In genomic region chr14:121220723-121221122, GRCm38 (mm10) we compare ENCODE assay signal across 8 mouse cellular contexts.
DNase-seq lines count a peak whose midpoint lies in the region; ATAC-seq lines count a peak whose summit lies in the region.

No protein-coding gene starts in this region.

- no peak overlapping the region for H3K27ac ChIP-seq in neural tube, embryonic 11.5 days (ENCODE audit: low read depth, low read length)

- H3K9ac ChIP-seq in neural tube, embryonic 11.5 days (ENCODE audit: low read length) = no peak overlapping the region

- H3K9me3 ChIP-seq in neural tube, embryonic 11.5 days (ENCODE audit: control insufficient read depth, low read length) = no peaks in the 10 kb centered on the region

- no peaks in the 10 kb centered on the region for H3K4me1 ChIP-seq in neural tube, embryonic 11.5 days (ENCODE audit: control insufficient read depth, insufficient read depth, low read length)

- DNase-seq in left cerebral cortex, postnatal 10 days (ENCODE audit: extremely low spot score in 1 of 2, low spot score in 2 of 2) = peak; percentile 29 to 70
- DNase-seq in left cerebral cortex, adult 9 months (ENCODE audit: low spot score in 2 of 2) = no peak
- DNase-seq in ZHBTc4 (ENCODE audit: low read depth, low spot score) = peak; percentile 63
- peak; percentile 70 to 78 for DNase-seq in cerebellum, postnatal 36 days
- DNase-seq in heart, postnatal 14 days = peak; percentile 74 to 80
- peak; percentile 48 to 56 for DNase-seq in layer of hippocampus, postnatal 36 days
- DNase-seq in neural tube, embryonic 11.5 days (ENCODE audit: low spot score) = peak; percentile 55
- DNase-seq in urinary bladder, postnatal 25 days (ENCODE audit: low spot score) = peak; percentile 67

- ATAC-seq in neural tube, embryonic 11.5 days (ENCODE audit: insufficient read depth, low FRiP score, low TSS enrichment) = no peak

- H3K4me3 ChIP-seq in neural tube, embryonic 11.5 days (ENCODE audit: low read depth, low read length) = no peak overlapping the region

- peaks cover 4% of the 10 kb centered on the region; the same call in 1 of the 2 replicates for H3K36me3 ChIP-seq in neural tube, embryonic 11.5 days (ENCODE audit: control insufficient read depth, insufficient read depth, low read length)

- no peaks in the 10 kb centered on the region for H3K27me3 ChIP-seq in neural tube, embryonic 11.5 days (ENCODE audit: control insufficient read depth, insufficient read depth, low read length)

- H3K4me2 ChIP-seq in neural tube, embryonic 11.5 days (ENCODE audit: low read depth) = no peak overlapping the region

- 93% methylated on average over 5 of the region's 5 CpGs for WGBS in neural tube, embryonic 11.5 days

- intact Hi-C loops in left cerebral cortex, postnatal 10 days (cut with DNase I) = loop anchor here (5.0 kb wide), 1 partner anchor 183 kb away; the partner anchor contains the start of gene Farp1
- intact Hi-C loops in heart, postnatal 14 days (cut with DNase I) = loop anchor here (1.0 to 5.0 kb wide), 3 partner anchors 185 to 388 kb away; partner anchors contain the start of gene Farp1

Comparison
In these comparisons a context has a peak if more than half of its experiments do, and no peak if none do; other contexts are left out.
1. DNase-seq: peak in left cerebral cortex, postnatal 10 days (2 of 2), ZHBTc4 (single experiment), cerebellum, postnatal 36 days (2 of 2), heart, postnatal 14 days (2 of 2), layer of hippocampus, postnatal 36 days (2 of 2), neural tube, embryonic 11.5 days (single experiment) and urinary bladder, postnatal 25 days (single experiment); none in left cerebral cortex, adult 9 months (0 of 2).